Mouse (Mus musculus): Measurements from ENCODE around the gene Psma6.

DNA sequence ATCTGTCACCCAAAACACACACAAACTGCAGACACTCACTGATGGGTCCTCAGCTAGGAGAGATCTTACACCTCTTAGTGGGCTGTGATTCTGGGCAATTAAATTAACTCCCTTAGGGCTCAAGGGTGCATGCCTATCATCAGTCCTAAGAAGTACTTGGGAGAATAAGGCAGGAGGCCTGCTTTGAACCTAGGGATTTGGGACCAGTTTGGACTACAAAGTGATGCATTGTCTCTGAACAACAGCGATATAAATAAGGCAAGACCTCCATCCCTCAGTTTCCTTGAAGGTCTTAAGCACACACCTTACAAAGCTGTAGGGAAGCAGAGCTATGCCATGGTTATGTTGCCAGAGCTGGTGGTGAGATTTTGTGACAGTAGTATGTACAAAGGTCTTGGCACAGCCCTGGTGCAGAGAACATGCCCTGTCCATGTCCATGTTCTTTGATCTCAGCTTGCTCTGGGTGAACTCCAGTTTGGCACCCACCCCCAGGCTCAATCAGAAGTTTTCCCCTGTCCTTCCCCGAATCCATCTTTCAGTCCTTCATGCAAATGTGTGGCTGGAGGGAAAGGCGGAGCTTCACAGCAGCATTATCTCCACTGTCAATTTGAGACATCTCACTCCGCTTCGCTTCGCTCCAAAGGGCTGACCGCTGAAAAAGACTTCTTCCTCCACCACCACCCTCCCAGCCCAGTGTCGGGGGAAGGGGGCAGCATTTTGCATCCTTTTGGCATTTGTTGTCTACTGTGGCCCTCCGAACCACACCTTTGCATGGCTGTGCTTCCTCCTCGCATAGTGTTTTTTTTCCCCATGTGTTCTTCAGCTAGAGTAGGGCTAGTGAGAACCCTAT lies 83.5 kb downstream of the Psma6 start:
- TF ChIP-seq CTCF (IDR thresholded peaks at IDR 0.05; ENCODE audit: extremely low read depth, insufficient read depth, insufficient read length, insufficient replicate concordance): no peak
- no peak for TF ChIP-seq POLR2A (IDR thresholded peaks at IDR 0.05; ENCODE audit: low read depth, low read length)

All from spleen, adult 2 months (tissue).